Mouse (Mus musculus) liver, adult 2 months (tissue): ENCODE measurements around the gene Bcdin3d. TPM values are rescaled to one million over a fixed set of nuclear protein-coding genes. Genes with fewer than 3 reads are reported as not detected.
A peak's percentile ranks its signal among the peaks of the same experiment; 100 is the strongest.

Experiments used
- DNase-seq: peaks from one replicate; pipeline ENCODE4 v3.0.0-alpha.2; 2011; ENCODE audit warnings: low read depth, low spot score; ENCODE audit errors: extremely low read depth
- H3K27ac ChIP-seq: fragments of 200-500 bp; replicated peaks from 2 replicates; pipeline ENCODE4 v1.5.1; 2012; ENCODE audit warnings: low read depth, mild to moderate bottlenecking, control low read depth, inconsistent platforms, low read length; ENCODE audit not compliant: insufficient read depth
- H3K27me3 ChIP-seq: fragments of 200-500 bp; 2 replicates; pipeline ENCODE4 v1.6.1; 2012; ENCODE audit warnings: mild to moderate bottlenecking, moderate library complexity, low read length, inconsistent platforms; ENCODE audit not compliant: control insufficient read depth, insufficient read depth
- H3K36me3 ChIP-seq: fragments of 200-500 bp; 2 replicates; pipeline ENCODE4 v1.6.1; 2012; ENCODE audit warnings: low read length, inconsistent platforms; ENCODE audit not compliant: control insufficient read depth, insufficient read depth
- H3K4me1 ChIP-seq: fragments of 200-500 bp; 2 replicates; pipeline ENCODE4 v1.6.1; 2011; ENCODE audit warnings: low read length; ENCODE audit not compliant: control insufficient read depth, insufficient read depth
- H3K4me3 ChIP-seq: fragments of 200-500 bp; 2 replicates; pipeline ENCODE4 v1.5.1; 2011; ENCODE audit warnings: low read depth, mild to moderate bottlenecking, control low read depth, low read length, moderate library complexity; ENCODE audit not compliant: insufficient read depth
- H3K79me2 ChIP-seq: fragments of 200-500 bp; 2 replicates; pipeline ENCODE4 v1.6.1; 2012; ENCODE audit warnings: inconsistent platforms, mild to moderate bottlenecking, low read length, moderate library complexity; ENCODE audit not compliant: control insufficient read depth, insufficient read depth
- H3K9ac ChIP-seq: fragments of 200-500 bp; 2 replicates; pipeline ENCODE4 v1.6.1; 2012; ENCODE audit warnings: low read depth, mild to moderate bottlenecking, control low read depth, inconsistent platforms, low read length
- CTCF ChIP-seq: fragments of 200-500 bp; IDR thresholded peaks from 2 replicates; pipeline ENCODE4 v1.5.1; 2011; ENCODE audit warnings: low read depth, low read length, control low read depth
- POLR2A ChIP-seq: fragments of 200-500 bp; IDR thresholded peaks from 2 replicates; pipeline ENCODE4 v1.6.1; 2011; ENCODE audit warnings: low read length, control low read depth; ENCODE audit not compliant: insufficient read depth; ENCODE audit errors: extremely low read depth
- WGBS: fragments of 180-500 bp; shearing (Covaris S2); methylation state at CpG from one replicate; pipeline ENCODE4 v1.1.7; 2018; 5-methylcytosine and 5-hydroxymethylcytosine counted together
- polyA plus RNA-seq: library from polyadenylated mRNA; depleted of rRNA; stranded (reverse); fragments of >200 nt; gene quantifications from 2 replicates; pipeline ENCODE4 v1.2.3, GENCODE M21; 2012
- total RNA-seq: library from RNA; depleted of rRNA; stranded (reverse); fragments of >200 nt; gene quantifications from 2 replicates; pipeline ENCODE4 v1.2.3, GENCODE M21; 2014

Gene Bcdin3d
- total and polyA plus RNA-seq, 2 experiments, result 3.1 to 3.2 TPM

DNA sequence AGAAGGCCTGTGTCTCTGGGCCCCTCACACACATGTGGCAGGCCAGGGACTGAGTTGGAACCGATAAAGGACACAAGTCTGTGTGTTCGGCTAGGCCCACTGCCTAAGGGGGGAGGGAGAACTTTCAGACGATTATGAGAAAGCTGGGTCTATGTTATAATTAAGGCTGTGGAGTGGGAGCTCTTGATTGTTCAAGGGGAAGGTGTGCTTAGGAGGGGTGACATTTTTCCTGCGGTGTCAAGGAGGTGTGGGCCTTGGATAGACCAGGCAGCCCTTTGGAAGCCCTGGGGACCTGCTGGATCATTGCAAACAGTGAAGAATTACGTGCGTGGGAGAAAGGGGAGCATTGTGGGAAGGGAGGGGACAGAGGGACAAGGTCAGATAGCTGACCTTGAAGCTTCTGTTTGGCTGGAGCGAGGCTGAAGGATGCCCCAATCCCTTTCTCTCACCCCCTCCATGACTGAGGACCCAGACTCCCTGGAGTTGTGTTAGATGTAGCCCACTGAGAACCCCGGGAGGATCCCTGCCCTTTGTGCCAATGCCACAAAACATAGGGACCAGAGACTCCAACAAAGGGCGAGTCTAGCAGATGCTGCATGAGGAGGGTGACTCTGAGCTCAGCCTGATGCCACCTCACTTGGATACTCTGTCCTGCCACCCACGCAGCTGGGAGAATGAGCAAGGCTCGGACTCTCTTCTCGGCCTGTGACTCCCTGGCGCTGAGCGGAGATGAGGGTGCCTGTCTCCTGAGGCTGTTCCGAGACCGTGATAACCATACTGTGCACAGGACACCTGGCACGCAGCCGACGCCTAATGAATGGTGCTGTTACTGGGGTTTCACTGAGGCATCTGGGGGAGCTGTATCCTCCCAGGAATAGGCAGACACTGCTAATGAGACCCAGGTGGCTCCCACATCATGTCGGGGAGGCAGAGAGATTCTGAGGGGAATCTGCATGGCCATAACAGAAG is 27.0 kb upstream of the Bcdin3d start:
- H3K27ac ChIP-seq, result no peak overlapping the region
- no peak for TF ChIP-seq POLR2A
- TF ChIP-seq CTCF, result no peak
- no peak overlapping the region for H3K4me3 ChIP-seq
- H3K79me2 ChIP-seq, result no peaks in the 10 kb centered on the region
- H3K27me3 ChIP-seq, result no peaks in the 10 kb centered on the region
- no peaks in the 10 kb centered on the region; the same call in 1 of the 2 replicates for H3K4me1 ChIP-seq
- no peak overlapping the region for H3K9ac ChIP-seq
- H3K36me3 ChIP-seq, result no peaks in the 10 kb centered on the region
- no peak for DNase-seq
- WGBS, result 83% methylated on average over 20 of the region's 20 CpGs

GRCm38 (mm10) chr15:99500320-99500719 is 25.8 kb upstream of the Bcdin3d start:
- WGBS, result 20% methylated on average over 5 of the region's 5 CpGs
- no peak for DNase-seq
- Histone ChIP-seq H3K36me3 (no peaks in the 10 kb centered on the region), H3K4me3 (no peak overlapping the region), H3K27me3 (no peaks in the 10 kb centered on the region), H3K4me1 (no peaks in the 10 kb centered on the region; the same call in 1 of the 2 replicates), H3K9ac (no peak overlapping the region), H3K27ac (no peak overlapping the region), H3K79me2 (no peaks in the 10 kb centered on the region)
- TF ChIP-seq POLR2A (no peak), CTCF (no peak)

DNA sequence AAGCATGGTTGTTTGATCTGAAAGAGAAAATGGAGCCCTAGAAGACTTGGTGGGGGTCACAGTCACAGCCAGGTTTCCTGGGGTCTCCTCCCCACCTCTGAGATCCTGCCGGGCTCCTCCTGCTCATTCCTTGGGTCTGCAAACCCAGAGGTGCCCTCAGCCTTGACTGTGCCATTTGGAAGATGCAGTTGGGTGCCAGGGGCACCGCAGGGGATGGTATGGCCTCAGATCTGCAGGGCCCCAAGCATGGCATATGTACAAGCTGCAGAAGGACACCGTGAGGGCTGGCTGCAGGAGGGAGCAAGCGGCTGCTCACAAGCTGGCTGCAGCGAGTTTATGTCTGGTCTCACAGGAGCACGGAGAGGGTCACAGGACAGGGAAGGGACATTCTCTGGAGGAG is 25.2 kb upstream of the Bcdin3d start:
- WGBS, result 40% methylated on average over 6 of the region's 6 CpGs
- H3K9ac ChIP-seq, result no peak overlapping the region

GRCm38 (mm10) chr15:99498781-99499180 is 24.3 kb upstream of the Bcdin3d start:
- Histone ChIP-seq H3K27ac (no peak overlapping the region), H3K4me3 (no peak overlapping the region), H3K27me3 (no peaks in the 10 kb centered on the region), H3K79me2 (no peaks in the 10 kb centered on the region), H3K9ac (no peak overlapping the region), H3K36me3 (no peaks in the 10 kb centered on the region), H3K4me1 (no peaks in the 10 kb centered on the region; the same call in 1 of the 2 replicates)
- DNase-seq, result no peak
- TF ChIP-seq POLR2A, result no peak
- no peak for TF ChIP-seq CTCF
- 45% methylated on average over 4 of the region's 4 CpGs for WGBS

More for the DNA sequence above, 25.2 kb upstream of the Bcdin3d start:
- H3K36me3 ChIP-seq, result no peaks in the 10 kb centered on the region
- H3K27me3 ChIP-seq, result no peaks in the 10 kb centered on the region
- H3K4me1 ChIP-seq, result no peaks in the 10 kb centered on the region; the same call in 1 of the 2 replicates
- H3K27ac ChIP-seq, result no peak overlapping the region
- no peaks in the 10 kb centered on the region for H3K79me2 ChIP-seq
- no peak for TF ChIP-seq CTCF
- TF ChIP-seq POLR2A, result no peak
- no peak overlapping the region for H3K4me3 ChIP-seq
- no peak for DNase-seq

- no peak for TF ChIP-seq CTCF
- TF ChIP-seq POLR2A, result no peak
- Histone ChIP-seq H3K27ac (no peak overlapping the region), H3K79me2 (no peaks in the 10 kb centered on the region), H3K27me3 (no peaks in the 10 kb centered on the region), H3K4me3 (no peak overlapping the region), H3K36me3 (no peaks in the 10 kb centered on the region), H3K4me1 (no peaks in the 10 kb centered on the region; the same call in 1 of the 2 replicates), H3K9ac (no peak overlapping the region)
- peak; percentile 5 for DNase-seq
- 71% methylated on average over 4 of the region's 4 CpGs for WGBS
These were observed 23.8 kb upstream of the Bcdin3d start for GRCm38 (mm10) chr15:99498356-99498755.
